Mouse (Mus musculus): Measurements from ENCODE around the gene Col4a4. TPM values are rescaled to one million over a fixed set of nuclear protein-coding genes. Genes with fewer than 3 reads are reported as not detected.

The Col4a4 gene
- polyA plus RNA-seq, 1 experiment from 2014 or later = 0.13 TPM

DNA sequence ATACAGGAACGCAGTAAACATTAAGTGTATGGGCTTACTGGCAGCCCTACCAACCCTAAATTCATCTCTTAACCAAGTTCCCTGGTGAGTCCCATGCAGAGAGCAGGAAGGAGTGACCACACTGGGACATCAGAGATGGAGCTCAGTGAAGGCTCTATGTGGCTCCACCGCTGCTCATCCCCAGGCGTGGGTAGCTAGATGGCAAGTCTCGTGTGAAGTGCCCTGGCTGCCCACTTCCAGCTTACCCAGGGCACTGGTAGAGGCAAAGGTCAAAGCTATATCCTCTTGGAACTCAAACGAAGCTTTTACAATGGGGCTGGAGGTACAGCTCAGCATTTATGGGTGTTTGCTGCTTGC, 153.0 kb downstream of the Col4a4 start:
- Histone ChIP-seq H3K4me3 (no peak overlapping the region), H3K27me3 (no peaks in the 10 kb centered on the region), H3K4me2 (no peak overlapping the region), H3K27ac (no peak overlapping the region), H3K9me3 (no peaks in the 10 kb centered on the region), H3K4me1 (peaks cover 18% of the 10 kb centered on the region), H3K9ac (no peak overlapping the region), H3K36me3 (no peaks in the 10 kb centered on the region)
- ATAC-seq (ENCODE audit: insufficient number of reproducible peaks, low FRiP score, low TSS enrichment, low read depth) = no peak
- 82% methylated on average over 5 of the region's 5 CpGs for WGBS

DNA sequence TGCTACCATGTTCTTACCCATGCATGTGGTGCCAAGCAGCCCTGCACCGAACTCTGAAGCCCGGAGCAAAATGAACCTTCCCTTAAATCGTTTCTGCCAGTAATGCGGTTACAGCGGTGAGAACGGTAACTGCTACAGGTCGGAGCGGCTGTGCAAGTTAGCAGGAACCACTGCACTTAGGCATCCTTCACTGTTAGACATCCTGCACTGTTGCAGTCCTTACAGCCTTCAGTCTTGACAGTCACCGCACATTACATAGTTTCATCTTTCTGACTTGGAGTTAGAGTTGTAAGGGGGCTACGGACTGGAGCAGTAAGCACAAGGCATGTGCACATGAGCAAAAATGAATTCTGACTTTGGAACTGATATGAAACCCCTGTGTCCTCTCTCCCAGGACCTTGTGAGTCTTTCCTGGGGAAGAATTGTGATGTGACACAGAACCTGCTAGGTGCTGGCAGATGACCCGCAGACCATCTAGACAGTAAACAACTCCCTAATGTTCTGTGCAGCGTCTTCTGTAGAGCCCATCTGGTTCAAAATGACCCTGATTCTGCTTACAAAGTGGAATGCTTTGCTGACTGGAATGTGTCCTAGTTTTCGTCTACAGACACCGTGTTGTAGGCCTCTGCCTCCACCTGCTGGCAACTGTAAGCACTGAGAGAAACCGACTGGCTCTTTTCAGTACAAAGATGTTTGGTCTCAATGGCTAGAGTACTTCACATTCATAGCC, 153.6 kb downstream of the Col4a4 start:
- Histone ChIP-seq H3K4me3 (no peak overlapping the region), H3K27ac (0 out of 2 replicates have a peak overlapping the region, but pooled peaks have one; percentile 51), H3K9me3 (no peaks in the 10 kb centered on the region), H3K36me3 (no peaks in the 10 kb centered on the region), H3K4me1 (peaks cover 21% of the 10 kb centered on the region), H3K4me2 (no peak overlapping the region), H3K27me3 (no peaks in the 10 kb centered on the region), H3K9ac (no peak overlapping the region)
- WGBS = 44% methylated on average over 15 of the region's 15 CpGs
- ATAC-seq (ENCODE audit: insufficient number of reproducible peaks, low FRiP score, low TSS enrichment, low read depth) = 0 out of 2 replicates have a peak, but pooled peaks have one; percentile 20

DNA sequence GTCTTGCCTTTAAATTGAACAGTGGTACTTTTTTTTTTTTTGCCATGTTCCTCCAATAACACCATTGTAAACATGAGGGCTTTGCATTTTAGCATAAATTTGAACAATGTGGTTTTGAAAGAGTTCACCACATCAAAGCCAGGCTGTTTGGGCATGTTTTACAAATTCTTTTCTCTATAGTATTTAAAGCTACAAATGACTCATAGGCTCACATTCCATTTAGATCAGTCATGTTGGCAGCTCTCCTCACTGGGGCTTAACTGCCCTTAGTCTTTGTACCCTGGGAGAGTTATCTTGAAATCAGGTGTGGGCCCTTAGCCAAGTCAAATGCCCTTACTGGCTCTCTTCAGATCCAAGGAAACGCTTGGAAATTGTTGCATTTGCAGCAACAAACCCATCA, 157.6 kb downstream of the Col4a4 start:
- Histone ChIP-seq H3K27me3 (no peaks in the 10 kb centered on the region), H3K4me3 (no peak overlapping the region), H3K9me3 (no peaks in the 10 kb centered on the region), H3K27ac (peak overlapping the region; percentile 43), H3K4me2 (no peak overlapping the region), H3K4me1 (peaks cover 21% of the 10 kb centered on the region), H3K36me3 (no peaks in the 10 kb centered on the region), H3K9ac (no peak overlapping the region)
- WGBS = 9% methylated on average over 1 of the region's 1 CpGs
- peak; percentile 40; the same call in 1 of the 2 replicates for ATAC-seq (ENCODE audit: insufficient number of reproducible peaks, low FRiP score, low TSS enrichment, low read depth)

DNA sequence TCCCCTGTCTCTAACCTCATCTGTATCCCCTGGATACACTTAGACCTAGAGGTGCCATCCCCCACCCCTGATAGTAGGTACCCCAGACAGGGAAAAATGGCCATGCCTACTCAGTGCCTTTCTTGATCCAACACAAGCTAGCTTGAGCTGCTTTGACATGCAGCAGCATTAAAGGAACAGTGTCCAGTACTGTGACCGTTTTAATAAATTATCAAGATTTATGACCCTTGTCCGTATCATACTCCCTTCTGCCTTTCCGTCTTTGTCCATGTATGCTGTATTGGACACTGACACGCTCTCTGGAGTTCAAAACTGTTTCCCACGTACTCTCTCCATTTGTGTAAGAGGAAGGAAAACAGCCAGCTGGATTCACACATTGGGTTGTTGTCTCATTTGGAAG, 158.9 kb downstream of the Col4a4 start:
- Histone ChIP-seq H3K4me1 (peaks cover 15% of the 10 kb centered on the region), H3K27ac (no peak overlapping the region), H3K9me3 (no peaks in the 10 kb centered on the region), H3K9ac (no peak overlapping the region), H3K36me3 (no peaks in the 10 kb centered on the region), H3K27me3 (no peaks in the 10 kb centered on the region), H3K4me3 (no peak overlapping the region), H3K4me2 (no peak overlapping the region)
- 87% methylated on average over 5 of the region's 5 CpGs for WGBS
- ATAC-seq (ENCODE audit: insufficient number of reproducible peaks, low FRiP score, low TSS enrichment, low read depth) = no peak

DNA sequence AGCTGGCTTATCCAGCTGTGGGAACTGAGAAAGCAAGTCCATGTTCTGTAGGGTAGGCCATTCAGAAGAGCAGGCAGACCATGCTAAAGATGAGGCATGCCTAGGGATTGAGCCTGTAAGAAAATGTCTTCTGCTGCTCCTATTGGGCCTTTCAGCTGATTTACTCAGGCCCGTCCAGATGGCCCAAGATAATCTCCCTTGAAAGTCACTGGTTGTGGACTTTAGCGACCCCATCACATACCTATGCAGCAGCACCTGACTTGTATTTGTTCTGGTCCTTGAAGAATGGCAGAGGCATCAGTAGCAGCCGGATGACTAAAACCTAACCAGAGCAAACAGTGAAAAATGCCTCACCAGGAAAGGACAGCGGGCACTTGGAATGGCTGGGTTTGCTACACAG, 171.0 kb downstream of the Col4a4 start:
- Histone ChIP-seq H3K9ac (no peak overlapping the region), H3K36me3 (no peaks in the 10 kb centered on the region), H3K27me3 (no peaks in the 10 kb centered on the region), H3K4me1 (peaks cover 4% of the 10 kb centered on the region; the same call in 1 of the 2 replicates), H3K4me3 (no peak overlapping the region), H3K9me3 (no peaks in the 10 kb centered on the region), H3K27ac (no peak overlapping the region), H3K4me2 (no peak overlapping the region)
- 79% methylated on average over 4 of the region's 4 CpGs for WGBS
- ATAC-seq (ENCODE audit: insufficient number of reproducible peaks, low FRiP score, low TSS enrichment, low read depth) = no peak

DNA sequence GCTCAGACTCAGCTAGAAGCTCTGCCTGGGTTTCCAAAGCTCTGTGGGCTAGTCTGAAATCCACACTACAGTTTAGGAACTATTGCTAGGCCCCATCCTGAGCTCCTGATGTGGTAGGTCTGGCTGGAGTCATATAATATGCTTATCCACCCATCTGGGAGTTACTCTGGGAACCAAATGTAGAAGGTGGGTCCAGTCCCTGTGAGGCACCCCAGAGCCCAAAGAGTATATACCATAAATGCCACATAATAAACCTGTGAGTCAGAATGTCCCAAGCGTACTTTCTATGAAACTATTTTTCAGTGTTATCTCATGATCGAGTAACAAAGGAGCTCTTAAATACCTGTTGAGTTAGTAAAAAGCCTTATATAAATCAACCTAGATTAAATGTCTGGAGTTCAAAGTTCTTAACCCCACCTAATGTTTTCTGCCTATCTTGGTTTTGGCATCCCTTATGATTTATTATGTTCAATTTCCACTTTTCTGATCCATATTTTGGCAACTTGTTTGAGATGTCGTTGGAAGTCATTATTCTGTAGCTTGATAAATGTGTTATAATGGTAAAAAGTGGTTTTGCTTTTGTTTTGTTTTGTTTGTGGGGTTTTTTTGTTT, 172.1 kb downstream of the Col4a4 start:
- ATAC-seq (ENCODE audit: insufficient number of reproducible peaks, low FRiP score, low TSS enrichment, low read depth) = no peak
- Histone ChIP-seq H3K4me1 (peaks cover 4% of the 10 kb centered on the region; the same call in 1 of the 2 replicates), H3K27ac (no peak overlapping the region), H3K4me3 (no peak overlapping the region), H3K27me3 (no peaks in the 10 kb centered on the region), H3K9me3 (no peaks in the 10 kb centered on the region), H3K36me3 (no peaks in the 10 kb centered on the region), H3K9ac (no peak overlapping the region), H3K4me2 (no peak overlapping the region)
- 67% methylated on average over 3 of the region's 3 CpGs for WGBS

DNA sequence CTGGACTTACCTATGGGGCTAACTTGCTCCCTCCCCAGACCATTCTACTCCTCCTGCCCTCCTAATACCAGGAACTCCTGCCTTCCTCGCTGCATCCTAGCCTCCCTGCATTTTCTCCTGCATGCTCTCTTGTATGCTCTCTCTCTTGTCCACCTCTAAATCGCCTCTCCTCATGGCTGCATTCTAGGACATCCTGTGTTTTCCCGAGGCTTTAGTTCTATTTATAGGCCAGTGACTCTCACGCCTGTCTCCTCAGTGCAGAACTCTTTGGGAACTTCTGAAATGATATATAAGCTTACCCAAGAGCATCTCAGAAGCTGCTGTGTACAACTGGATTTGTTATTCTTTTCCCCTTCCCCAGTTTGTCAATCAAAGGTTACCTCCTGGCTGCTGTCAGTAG, 174.6 kb downstream of the Col4a4 start:
- no peak overlapping the region for H3K4me2 ChIP-seq
- no peak overlapping the region for H3K9ac ChIP-seq
- H3K27me3 ChIP-seq = no peaks in the 10 kb centered on the region
- no peaks in the 10 kb centered on the region for H3K9me3 ChIP-seq
- ATAC-seq (ENCODE audit: insufficient number of reproducible peaks, low FRiP score, low TSS enrichment, low read depth) = no peak
- H3K4me1 ChIP-seq = peaks cover 12% of the 10 kb centered on the region
- no peak overlapping the region for H3K27ac ChIP-seq
- H3K4me3 ChIP-seq = no peak overlapping the region
- WGBS = 66% methylated on average over 4 of the region's 4 CpGs
- H3K36me3 ChIP-seq = no peaks in the 10 kb centered on the region

DNA sequence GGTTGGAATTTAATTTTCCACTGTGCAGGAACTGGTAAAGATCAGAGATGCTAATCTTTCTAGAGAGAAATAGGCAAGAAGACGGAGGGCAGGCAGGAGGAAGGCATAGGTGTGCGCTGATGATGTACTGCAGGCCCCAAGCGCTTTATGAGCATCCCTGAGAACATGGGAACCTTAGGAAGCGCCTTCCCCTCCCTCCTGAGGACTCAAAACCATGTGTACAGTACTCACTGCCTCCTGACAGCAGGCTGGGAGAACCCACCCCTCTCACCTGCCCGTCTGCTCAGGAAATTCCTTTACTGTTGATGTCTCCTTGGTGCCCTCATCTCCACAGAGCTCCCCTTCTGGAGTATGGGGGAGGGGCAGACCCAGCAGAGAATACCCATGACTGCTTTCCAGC, 175.1 kb downstream of the Col4a4 start:
- H3K9me3 ChIP-seq = no peaks in the 10 kb centered on the region
- peaks cover 16% of the 10 kb centered on the region for H3K4me1 ChIP-seq
- H3K4me2 ChIP-seq = no peak overlapping the region
- H3K27me3 ChIP-seq = no peaks in the 10 kb centered on the region
- ATAC-seq (ENCODE audit: insufficient number of reproducible peaks, low FRiP score, low TSS enrichment, low read depth) = no peak
- H3K9ac ChIP-seq = no peak overlapping the region
- H3K4me3 ChIP-seq = no peak overlapping the region
- H3K27ac ChIP-seq = no peak overlapping the region
- no peaks in the 10 kb centered on the region for H3K36me3 ChIP-seq
- 67% methylated on average over 5 of the region's 5 CpGs for WGBS

DNA sequence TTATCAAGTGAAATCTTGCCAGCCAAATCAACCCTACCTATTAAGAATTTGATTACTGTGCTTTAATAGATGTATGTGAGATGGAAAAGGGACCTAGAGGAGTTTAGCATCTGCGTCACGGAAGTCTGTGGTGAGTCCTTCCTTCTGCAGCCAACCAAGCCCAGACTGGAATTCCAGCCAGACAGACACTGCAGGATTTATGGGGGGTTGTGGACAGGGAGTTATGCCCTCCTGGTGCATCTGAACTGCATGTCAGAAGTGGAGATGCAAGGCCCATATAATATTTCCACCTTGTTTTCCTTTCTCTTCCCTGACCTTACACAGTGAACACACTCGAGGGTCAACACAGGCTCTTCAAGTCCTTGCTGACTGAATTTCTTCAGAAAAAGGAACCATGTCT, 176.1 kb downstream of the Col4a4 start:
- H3K4me3 ChIP-seq = no peak overlapping the region
- no peaks in the 10 kb centered on the region for H3K36me3 ChIP-seq
- peaks cover 16% of the 10 kb centered on the region for H3K4me1 ChIP-seq
- no peak overlapping the region for H3K27ac ChIP-seq
- no peaks in the 10 kb centered on the region for H3K27me3 ChIP-seq
- H3K9ac ChIP-seq = no peak overlapping the region
- no peak overlapping the region for H3K4me2 ChIP-seq
- no peak for ATAC-seq (ENCODE audit: insufficient number of reproducible peaks, low FRiP score, low TSS enrichment, low read depth)
- H3K9me3 ChIP-seq = no peaks in the 10 kb centered on the region
- WGBS = 57% methylated on average over 3 of the region's 3 CpGs

DNA sequence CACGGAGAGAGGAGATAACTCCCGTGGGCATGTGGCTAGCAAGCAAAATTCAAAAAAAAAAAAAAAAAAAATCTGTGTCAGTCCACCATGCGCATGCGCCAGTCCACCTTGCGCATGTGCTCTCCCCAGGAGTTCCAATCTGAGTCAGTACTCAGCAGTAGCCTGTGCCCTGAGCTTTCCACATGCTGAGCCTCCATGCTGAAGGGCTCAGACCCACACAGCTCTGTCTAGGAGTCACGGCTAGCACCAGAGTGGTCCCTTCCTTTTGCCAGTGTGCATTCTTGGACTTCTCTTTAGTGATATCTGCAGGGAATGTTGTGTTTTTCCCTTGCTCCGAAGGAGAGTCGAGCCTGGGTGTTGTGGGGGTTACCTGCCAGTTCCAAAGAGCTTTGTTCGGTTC, 177.4 kb downstream of the Col4a4 start:
- Histone ChIP-seq H3K9me3 (no peaks in the 10 kb centered on the region), H3K4me3 (no peak overlapping the region), H3K4me2 (no peak overlapping the region), H3K27ac (no peak overlapping the region), H3K4me1 (peaks cover 16% of the 10 kb centered on the region), H3K27me3 (no peaks in the 10 kb centered on the region), H3K36me3 (no peaks in the 10 kb centered on the region), H3K9ac (no peak overlapping the region)
- ATAC-seq (ENCODE audit: insufficient number of reproducible peaks, low FRiP score, low TSS enrichment, low read depth) = no peak
- WGBS = 87% methylated on average over 9 of the region's 9 CpGs

DNA sequence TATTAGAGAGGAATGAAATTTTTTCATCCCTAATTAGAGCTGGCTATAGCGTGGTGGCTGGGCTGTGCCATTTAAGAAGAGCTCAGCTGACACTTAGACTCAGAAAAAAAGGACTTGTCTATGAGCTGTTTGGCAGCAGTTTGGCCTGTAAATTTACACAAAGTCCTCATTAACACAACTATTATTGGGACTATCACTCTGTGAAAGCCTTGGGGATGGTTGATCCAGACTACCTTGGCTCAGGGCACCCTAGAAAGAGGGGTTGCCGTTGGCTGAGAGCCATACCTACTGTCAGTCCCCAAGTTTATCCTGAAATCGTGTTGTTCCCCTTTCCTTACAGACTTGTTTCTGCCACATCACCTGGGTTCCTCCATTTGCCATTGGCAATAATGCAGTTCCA, 178.9 kb downstream of the Col4a4 start:
- Histone ChIP-seq H3K4me1 (peaks cover 16% of the 10 kb centered on the region), H3K27me3 (no peaks in the 10 kb centered on the region), H3K9ac (no peak overlapping the region), H3K27ac (no peak overlapping the region), H3K4me3 (no peak overlapping the region), H3K36me3 (no peaks in the 10 kb centered on the region), H3K9me3 (no peaks in the 10 kb centered on the region), H3K4me2 (no peak overlapping the region)
- ATAC-seq (ENCODE audit: insufficient number of reproducible peaks, low FRiP score, low TSS enrichment, low read depth) = no peak
- 54% methylated on average over 3 of the region's 3 CpGs for WGBS
